Mouse (Mus musculus) erythroblast, embryonic 14.5 days (primary cell): Measurements from ENCODE around the gene Ldhal6b. TPM values are rescaled to one million over a fixed set of nuclear protein-coding genes. Genes with fewer than 3 reads are reported as not detected.
A peak's percentile ranks its signal among the peaks of the same experiment; 100 is the strongest.

Experiments
- H3K27me3 ChIP-seq: 2 replicates; pipeline ENCODE4 v1.6.1; 2012; ENCODE audit warnings: inconsistent platforms; ENCODE audit not compliant: control insufficient read depth
- H3K36me3 ChIP-seq: 2 replicates; pipeline ENCODE4 v1.6.1; 2012; ENCODE audit warnings: mild to moderate bottlenecking, inconsistent platforms; ENCODE audit not compliant: control insufficient read depth
- H3K4me1 ChIP-seq: 2 replicates; pipeline ENCODE4 v1.6.1; 2012; ENCODE audit warnings: inconsistent platforms; ENCODE audit not compliant: control insufficient read depth
- H3K4me3 ChIP-seq: replicated peaks from 2 replicates; pipeline ENCODE3; 2012; ENCODE audit warnings: moderate library complexity, mild to moderate bottlenecking, inconsistent platforms
- H3K9me3 ChIP-seq: 2 replicates; pipeline ENCODE4 v1.6.1; 2012; ENCODE audit warnings: low read length, inconsistent platforms, mixed read lengths; ENCODE audit not compliant: control insufficient read depth
- GATA1 ChIP-seq: IDR thresholded peaks from 2 replicates; pipeline ENCODE4 v1.6.1; 2012; ENCODE audit warnings: low read length, inconsistent platforms, mixed read lengths
- TAL1 ChIP-seq: IDR thresholded peaks from 3 replicates; pipeline ENCODE4 v1.6.1; 2012; ENCODE audit warnings: low read length, inconsistent platforms, mixed read lengths
- polyA plus RNA-seq: library from polyadenylated mRNA; stranded (reverse); fragments of >175 nt; gene quantifications from 2 replicates; pipeline ENCODE4 v1.2.3, GENCODE M21; 2012

The Ldhal6b gene
- polyA plus RNA-seq, 1 experiment = not detected

DNA sequence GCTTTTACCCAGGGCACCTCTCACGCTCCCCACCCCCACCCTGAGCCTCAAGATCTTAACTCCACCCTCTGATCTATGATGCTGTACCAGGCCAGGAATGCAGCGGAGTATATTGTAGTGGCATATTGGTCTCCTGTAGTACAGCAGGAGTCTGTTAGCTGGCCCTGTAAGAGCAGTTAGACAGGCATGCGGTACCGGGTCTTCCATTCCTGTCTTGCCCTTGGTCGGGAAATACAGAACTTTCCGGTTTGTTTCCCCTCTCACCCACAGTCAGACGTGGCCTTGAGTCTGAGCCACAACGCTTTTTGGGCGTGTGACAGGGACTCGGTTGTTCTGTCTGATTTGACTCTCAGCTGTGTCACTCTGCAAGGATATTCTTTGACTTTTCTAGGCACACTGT lies 17.3 kb downstream of the Ldhal6b start:
- TF ChIP-seq TAL1 = no peak
- TF ChIP-seq GATA1 = no peak
- Histone ChIP-seq H3K4me3 (no peak overlapping the region), H3K36me3 (no peaks in the 10 kb centered on the region), H3K27me3 (peaks cover 18% of the 10 kb centered on the region), H3K4me1 (peaks cover 13% of the 10 kb centered on the region), H3K9me3 (no peaks in the 10 kb centered on the region)

DNA sequence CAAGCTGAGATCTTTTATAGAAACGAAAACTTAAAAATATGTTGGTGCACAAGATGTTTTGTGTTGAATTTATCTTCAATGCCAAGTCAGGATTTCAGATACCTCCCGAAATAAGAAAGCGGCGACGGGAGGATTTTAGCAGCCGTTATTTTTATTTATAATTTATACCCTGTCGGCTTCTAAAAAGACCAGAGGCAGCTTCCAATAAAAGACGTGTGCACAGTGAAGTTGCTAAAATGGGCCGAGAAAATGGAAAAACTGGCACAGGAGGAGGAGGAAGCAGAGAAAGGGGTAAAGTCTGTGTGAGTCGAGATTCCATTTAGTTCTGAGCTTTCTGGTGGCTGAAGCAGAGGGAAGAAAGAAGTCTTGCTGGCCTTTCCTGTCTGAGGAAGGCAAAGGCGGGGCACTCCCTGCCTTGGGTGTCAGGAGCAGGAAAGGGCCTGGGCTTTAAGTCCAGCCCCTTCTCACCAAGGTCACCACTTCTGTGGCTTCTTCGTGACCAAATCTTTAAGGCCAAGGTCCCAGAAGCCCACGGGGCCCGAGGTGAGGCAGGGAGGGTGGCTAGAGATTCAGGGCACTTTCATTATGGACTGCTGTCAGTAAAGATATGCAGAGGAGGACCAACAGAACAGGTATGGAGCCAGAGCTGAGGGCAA lies 18.0 kb downstream of the Ldhal6b start:
- TF ChIP-seq GATA1 (no peak), TAL1 (no peak)

DNA sequence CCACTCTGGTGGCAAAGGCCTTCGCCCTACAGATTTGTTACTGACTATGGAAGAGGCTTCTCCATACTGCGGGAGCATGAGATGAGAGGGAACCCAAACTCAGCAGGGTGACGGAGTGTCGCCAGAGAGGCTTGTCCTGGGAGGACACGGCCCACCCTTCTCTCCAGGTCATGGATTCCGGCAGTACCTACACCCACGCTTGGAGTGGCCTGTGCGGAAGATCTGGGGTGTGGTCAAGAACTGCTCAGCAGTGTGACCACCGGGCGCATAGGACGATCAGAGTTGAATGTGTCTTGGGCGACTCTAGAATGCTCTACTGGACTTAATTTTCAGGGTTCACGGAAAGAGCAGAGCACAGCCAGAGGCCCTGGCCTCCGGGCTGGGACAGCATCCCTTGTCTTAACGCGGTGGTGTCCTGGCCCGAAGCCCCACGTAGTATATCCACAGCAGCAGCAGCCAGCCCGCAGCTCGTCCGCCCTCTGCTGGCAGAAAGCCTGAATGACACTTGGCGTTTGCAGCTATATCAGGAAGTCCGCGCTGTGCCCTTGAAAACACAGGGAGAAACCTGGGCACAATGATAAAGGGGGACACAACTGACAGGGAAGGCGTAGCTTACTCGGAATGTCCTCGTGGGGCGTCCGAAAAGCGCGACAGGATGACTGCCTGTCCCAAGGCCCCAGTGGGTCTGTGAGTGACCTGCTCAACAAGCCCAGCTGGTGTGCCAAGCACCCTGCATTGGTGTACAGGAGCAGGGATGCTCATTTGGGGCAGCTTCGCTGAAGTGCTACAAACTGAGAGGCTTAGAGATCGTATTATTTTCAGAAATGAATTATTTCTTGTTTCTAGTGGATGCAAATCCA lies 21.2 kb downstream of the Ldhal6b start:
- Histone ChIP-seq H3K4me3 (no peak overlapping the region), H3K36me3 (no peaks in the 10 kb centered on the region), H3K4me1 (peaks cover 9% of the 10 kb centered on the region), H3K9me3 (no peaks in the 10 kb centered on the region), H3K27me3 (no peaks in the 10 kb centered on the region; the same call in 1 of the 2 replicates)
- TF ChIP-seq TAL1 (no peak), GATA1 (no peak)

More for the DNA sequence above, 18.0 kb downstream of the Ldhal6b start:
- Histone ChIP-seq H3K27me3 (peaks cover 15% of the 10 kb centered on the region), H3K4me1 (peaks cover 13% of the 10 kb centered on the region), H3K36me3 (no peaks in the 10 kb centered on the region), H3K9me3 (no peaks in the 10 kb centered on the region), H3K4me3 (no peak overlapping the region)

- Histone ChIP-seq H3K36me3 (no peaks in the 10 kb centered on the region), H3K9me3 (no peaks in the 10 kb centered on the region), H3K4me3 (no peak overlapping the region), H3K27me3 (no peaks in the 10 kb centered on the region; the same call in 1 of the 2 replicates), H3K4me1 (peaks cover 4% of the 10 kb centered on the region)
- TF ChIP-seq TAL1 = no peak
- TF ChIP-seq GATA1 = no peak
Observed at GRCm38 (mm10) chr17:5396213-5396612, 22.4 kb downstream of the Ldhal6b start.

DNA sequence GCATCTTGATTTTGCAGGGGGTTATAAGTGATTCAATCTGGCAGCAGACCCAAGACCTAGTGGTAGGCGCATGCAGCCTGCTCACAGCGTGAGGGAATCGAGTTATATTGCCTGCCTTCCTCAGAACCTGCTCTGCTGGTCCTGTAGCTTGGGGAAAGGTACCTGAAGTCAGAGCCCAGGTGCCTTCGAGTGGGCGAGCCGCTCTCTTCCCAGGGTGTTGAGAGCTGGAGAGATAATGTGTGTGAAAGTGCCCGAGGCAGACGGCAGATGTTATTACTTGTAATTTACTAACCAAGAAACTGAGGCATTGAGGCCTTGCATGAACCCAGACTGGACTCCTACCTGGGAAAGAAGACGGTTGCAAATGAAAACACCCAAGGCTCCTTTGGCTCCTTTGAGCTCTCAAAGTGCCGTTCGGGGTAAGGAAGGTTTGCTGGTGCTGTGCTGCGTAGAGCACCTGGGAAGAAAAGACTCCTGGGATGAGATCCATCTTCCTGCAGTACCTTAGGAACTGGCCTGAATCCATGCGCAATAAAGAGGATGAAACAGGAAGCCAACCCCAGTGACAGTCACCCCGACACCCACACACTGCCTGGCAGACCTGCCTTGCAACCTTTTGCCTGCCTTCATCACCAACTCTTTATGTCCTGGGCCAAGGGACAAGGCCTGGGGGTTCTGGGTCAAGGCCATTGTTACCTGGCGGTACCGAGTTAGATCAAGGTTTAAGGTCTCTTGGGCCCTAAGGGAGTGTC lies 22.9 kb downstream of the Ldhal6b start:
- no peaks in the 10 kb centered on the region; the same call in 1 of the 2 replicates for H3K27me3 ChIP-seq
- peaks cover 4% of the 10 kb centered on the region for H3K4me1 ChIP-seq
- no peaks in the 10 kb centered on the region for H3K36me3 ChIP-seq
- H3K4me3 ChIP-seq = no peak overlapping the region
- no peaks in the 10 kb centered on the region for H3K9me3 ChIP-seq
- no peak for TF ChIP-seq GATA1
- TF ChIP-seq TAL1 = no peak

DNA sequence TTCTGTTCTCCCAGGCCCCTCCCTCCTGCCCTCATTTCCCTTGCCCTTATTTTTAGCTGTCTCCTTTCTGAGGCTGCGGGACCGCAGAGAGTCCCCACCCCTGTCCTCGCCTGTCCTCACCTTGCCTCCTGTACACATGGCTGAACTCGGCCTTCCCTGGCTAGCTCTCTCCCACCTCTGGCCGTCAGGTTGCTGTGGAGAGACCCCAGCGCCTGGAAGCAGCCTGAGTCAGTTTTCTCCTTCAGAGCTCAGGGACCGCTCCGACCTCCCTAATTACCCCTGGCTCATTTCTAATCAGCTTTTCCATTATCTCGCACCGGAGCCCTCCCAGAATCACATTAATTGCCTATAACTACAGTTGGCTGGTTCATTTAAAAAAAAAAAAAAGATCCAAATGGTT lies 27.9 kb downstream of the Ldhal6b start:
- Histone ChIP-seq H3K27me3 (no peaks in the 10 kb centered on the region), H3K4me1 (no peaks in the 10 kb centered on the region), H3K4me3 (no peak overlapping the region), H3K36me3 (no peaks in the 10 kb centered on the region), H3K9me3 (no peaks in the 10 kb centered on the region)
- TF ChIP-seq GATA1 = no peak
- TF ChIP-seq TAL1 = no peak

GRCm38 (mm10) chr17:5388351-5388750 lies 30.2 kb downstream of the Ldhal6b start:
- no peak for TF ChIP-seq TAL1
- TF ChIP-seq GATA1 = no peak

DNA sequence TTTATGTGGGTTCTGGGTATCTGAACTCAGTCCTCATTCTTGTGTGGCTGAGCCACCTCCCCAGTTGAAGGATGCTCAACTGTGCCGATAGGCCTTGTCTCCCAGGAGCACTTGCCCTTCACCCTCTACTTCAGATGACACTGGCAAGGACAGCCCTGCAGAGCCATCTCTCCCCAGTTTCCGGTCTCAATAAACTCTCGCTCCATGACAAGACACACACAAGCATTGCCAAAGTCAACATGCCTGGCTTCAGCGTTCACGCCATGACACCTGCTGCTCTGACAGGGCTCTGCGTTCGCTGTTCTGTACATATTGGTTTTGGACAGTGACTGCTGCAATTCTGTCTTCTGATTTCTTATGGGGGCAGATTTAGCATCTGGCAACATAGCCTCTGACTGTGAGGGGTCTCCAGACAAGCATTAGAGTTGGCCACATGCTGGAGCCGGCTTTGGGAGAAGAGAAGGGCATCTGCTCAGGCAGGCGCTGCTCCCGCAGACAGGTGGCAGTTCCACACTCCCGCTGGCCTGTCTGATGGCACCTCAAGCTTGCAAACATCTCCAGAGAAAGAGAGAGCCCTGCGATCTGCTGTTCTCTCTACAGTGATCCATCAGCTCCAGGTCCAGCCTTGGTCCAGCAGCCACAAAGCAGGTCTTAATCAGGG lies 31.6 kb downstream of the Ldhal6b start:
- Histone ChIP-seq H3K36me3 (no peaks in the 10 kb centered on the region), H3K27me3 (no peaks in the 10 kb centered on the region), H3K9me3 (no peaks in the 10 kb centered on the region), H3K4me1 (no peaks in the 10 kb centered on the region), H3K4me3 (no peak overlapping the region)
- TF ChIP-seq TAL1 (no peak), GATA1 (no peak)

More at GRCm38 (mm10) chr17:5388351-5388750, 30.2 kb downstream of the Ldhal6b start:
- H3K4me3 ChIP-seq = no peak overlapping the region
- H3K27me3 ChIP-seq = no peaks in the 10 kb centered on the region
- H3K36me3 ChIP-seq = no peaks in the 10 kb centered on the region
- H3K4me1 ChIP-seq = no peaks in the 10 kb centered on the region
- H3K9me3 ChIP-seq = no peaks in the 10 kb centered on the region

GRCm38 (mm10) chr17:5385694-5386093 lies 32.9 kb downstream of the Ldhal6b start:
- TF ChIP-seq TAL1 (no peak), GATA1 (0 out of 2 replicates have a peak, but pooled peaks have one; percentile 11)
- Histone ChIP-seq H3K9me3 (no peaks in the 10 kb centered on the region), H3K27me3 (no peaks in the 10 kb centered on the region), H3K4me3 (no peak overlapping the region), H3K4me1 (no peaks in the 10 kb centered on the region), H3K36me3 (no peaks in the 10 kb centered on the region)
